Mouse (Mus musculus) frontal cortex, postnatal 36 days (tissue): ENCODE data around the gene Uvssa.
A peak's percentile ranks its signal among the peaks of the same experiment; 100 is the strongest.

Experiments used
- DNase-seq, 2 experiments: peaks; one replicate each; pipeline ENCODE4 v3.0.0; 2022; ENCODE audit warnings: low spot score in 2 of 2

The Uvssa gene

DNA sequence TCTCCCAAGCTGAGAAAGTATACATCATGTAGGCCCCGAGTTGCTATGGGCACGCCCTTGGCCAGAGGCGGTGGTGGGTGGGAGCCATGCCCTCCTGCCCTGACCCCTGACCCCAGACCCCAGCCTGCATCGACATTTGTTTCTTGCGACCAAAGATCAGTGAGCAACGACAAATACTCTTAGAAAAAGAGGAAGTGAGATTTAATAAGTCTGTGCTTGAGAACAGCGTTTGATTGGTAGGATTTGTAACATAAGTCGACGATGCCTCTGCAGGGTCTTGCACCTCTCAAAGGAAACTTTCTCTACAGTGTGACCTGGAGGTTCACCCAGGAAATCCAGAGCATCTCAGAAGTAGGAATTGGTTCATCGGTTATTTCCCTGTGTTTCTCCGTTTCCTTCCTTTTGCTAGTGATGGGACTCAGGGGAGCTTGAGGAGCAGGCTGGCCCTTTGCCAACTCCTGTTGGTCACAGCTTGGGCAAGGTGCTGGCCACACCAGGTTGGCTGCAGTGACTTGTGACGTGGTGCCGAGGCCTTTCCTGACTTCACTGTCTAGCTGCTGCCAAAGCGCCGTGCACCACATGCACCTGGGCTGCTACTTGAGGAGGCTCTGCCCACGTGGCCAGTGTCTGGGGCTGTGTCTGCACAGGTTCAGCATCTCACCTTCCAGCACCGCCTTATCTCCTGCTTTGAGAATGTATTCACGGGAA lies 5.9 kb upstream of the Uvssa start:
- DNase-seq = no peak

DNA sequence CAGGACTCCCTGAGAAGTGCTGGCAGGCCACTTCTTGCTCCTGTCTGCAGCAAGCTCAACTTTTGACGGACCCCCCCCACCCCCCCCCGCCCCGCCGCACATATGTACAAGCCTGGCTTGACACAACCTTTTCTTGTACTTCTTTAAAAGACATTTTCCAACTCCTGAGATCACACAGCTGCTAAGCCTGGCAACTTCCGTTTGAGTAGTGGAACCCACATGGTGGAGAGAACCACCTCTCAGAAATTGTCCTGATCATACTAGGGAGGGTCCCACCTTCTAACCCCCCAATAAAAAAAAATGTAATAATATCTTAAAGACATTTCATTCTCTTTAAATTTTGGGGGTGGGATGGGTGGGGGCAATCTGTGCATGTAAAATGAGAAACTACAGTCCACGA lies 1.2 kb upstream of the Uvssa start:
- no peak for DNase-seq

DNA sequence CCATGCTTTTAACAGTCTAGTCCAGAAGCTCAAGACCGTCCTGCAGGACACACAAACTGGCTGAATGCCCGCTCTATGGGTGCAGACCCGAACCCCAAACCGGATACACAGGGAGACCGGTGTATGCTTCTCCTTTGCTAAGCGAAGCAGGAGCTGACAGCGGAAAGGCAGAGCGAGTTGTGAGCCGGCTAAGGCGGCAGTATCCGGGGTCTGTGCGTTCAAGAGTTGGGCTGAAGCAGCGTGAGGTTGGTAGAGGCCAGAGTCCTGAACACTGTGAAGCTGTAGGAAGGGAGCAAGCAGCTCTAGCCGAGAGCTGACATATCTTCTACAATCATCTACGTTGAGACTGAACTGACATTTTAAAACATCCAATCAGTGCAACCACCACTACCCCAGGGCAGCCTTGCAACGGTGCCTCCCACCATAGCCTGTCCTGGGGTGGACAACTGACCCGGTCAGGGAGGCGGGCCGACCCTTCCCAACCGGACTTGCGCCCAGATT lies 498 bp upstream of the Uvssa start:
- no peak for DNase-seq

DNA sequence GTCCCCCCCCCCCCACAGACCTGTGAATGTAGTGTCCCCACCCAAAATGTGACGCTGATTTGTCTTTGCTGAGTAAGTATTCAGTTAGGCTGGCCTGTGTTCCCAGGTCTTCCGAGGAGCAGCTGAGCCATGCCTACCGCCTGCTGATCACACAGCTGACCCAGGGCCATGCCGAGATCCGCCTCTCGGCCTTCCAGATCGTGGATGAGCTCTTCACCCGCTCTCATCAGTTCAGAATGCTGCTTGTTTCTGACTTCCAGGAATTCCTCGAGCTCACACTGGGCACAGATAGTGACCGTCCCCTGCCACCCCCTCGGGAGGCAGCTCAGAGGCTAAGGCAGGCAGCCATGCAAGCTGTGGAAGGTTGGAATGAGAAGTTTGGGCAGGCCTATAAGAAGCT lies 9.2 kb downstream of the Uvssa start:
- no peak for DNase-seq

DNA sequence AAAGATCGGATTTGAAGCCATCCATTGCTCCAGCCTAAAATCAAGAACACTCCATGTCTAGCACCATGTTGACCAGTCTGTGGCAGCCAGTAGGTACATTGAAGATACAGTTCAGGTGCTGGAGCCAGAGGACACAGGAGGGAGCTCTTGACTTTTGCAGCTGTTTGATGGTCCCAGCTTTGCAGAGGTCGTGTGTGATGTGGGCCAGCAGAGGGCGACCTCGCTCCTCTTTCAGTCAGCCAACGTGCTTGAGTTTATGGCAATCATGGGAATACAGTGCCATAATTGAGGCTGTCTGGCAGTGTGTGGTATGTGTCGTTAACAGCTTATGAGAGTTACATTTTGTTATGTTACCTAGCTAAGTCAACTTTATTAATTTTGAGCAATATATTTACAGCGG lies 15.5 kb downstream of the Uvssa start:
- peak; percentile 81 to 88 for DNase-seq

DNA sequence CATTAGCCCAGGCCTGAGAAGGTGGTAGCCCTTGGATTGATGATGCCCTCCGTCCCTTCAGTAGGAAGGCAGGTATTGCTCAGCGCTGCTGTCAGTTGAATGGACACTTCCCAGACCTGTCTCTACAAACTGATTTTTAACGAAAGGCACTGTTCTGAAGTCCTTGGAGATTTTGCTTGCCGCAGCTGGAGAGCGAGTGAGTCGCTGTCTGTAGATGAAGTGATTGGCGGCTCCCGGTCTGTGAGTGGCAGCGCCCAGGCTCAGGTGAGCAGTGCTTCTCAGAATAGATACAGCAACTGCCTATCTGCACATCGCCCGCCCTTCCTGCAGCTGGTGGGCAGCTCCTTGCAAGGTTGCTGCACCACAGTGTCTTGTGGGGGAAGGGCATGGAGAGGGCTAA lies 17.3 kb downstream of the Uvssa start:
- DNase-seq = no peak

GRCm38 (mm10) chr5:33396828-33397227 lies 18.5 kb downstream of the Uvssa start:
- DNase-seq = peak in 1 of 2 experiments; percentile 9

DNA sequence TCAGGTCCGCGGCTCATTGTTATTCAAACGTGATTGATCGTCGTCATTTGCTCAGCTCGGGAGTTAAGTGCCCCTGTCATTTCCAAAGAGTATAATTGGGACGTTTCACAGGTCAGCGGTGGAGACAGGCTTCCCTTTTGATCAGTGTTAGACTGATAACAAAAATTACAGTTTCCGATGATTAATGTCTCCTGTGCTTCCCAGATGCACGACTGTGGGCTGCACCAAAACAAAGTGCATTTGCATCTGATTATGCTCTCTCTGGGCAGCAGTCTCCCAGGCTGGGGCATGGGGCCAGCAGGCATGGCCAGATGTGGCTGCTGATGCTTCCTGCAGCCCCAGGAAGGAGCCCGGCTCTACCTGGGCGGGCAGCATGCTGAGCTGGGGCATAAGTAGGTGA lies 22.5 kb downstream of the Uvssa start:
- no peak for DNase-seq

GRCm38 (mm10) chr5:33420313-33420712 lies 42.0 kb downstream of the Uvssa start:
- no peak for DNase-seq

- no peak for DNase-seq
Measured at GRCm38 (mm10) chr5:33427461-33427860, 49.1 kb downstream of the Uvssa start.

- no peak for DNase-seq
Measured at GRCm38 (mm10) chr5:33430106-33430505, 51.8 kb downstream of the Uvssa start.

DNA sequence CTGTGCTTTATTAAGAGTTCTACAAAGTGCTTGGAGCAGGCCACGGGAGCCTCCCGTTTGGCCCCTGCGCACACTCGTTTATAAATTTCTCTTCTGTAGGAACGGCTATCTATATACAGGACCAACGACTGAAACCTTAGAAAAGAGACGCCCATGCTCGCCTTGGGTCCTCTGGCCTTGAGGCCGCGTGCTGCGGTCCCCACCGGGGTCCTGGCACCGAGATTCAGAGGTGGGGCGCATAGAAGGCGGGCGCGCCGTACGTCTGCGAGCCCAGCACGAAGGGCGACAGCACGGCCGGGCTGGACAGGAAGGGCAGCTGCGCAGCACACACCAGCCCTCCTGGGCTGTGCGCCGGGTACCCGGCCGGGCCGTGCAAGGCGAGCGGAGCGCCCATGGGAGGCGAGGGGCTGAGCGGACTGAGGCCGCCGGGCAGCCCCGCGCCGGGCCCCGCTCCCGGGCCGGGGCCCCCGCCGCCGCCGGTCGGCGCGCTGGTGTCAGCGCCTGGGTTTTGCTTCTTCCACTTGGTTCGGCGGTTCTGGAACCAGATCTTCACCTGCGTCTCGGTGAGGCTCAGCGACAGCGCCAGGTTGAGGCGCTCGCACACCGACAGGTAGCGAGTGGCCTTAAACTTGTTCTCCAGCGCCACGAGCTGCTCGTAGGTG lies 52.3 kb downstream of the Uvssa start:
- no peak for DNase-seq

GRCm38 (mm10) chr5:33431173-33432005 lies 53.0 kb downstream of the Uvssa start:
- no peak for DNase-seq

GRCm38 (mm10) chr5:33432057-33432935 lies 53.9 kb downstream of the Uvssa start:
- DNase-seq = no peak

GRCm38 (mm10) chr5:33433201-33434138 lies 55.1 kb downstream of the Uvssa start, which contains the start of gene Nkx1-1:
Gene Nkx1-1, minus strand, starts transcription at chr5:33433976.
- no peak for DNase-seq

DNA sequence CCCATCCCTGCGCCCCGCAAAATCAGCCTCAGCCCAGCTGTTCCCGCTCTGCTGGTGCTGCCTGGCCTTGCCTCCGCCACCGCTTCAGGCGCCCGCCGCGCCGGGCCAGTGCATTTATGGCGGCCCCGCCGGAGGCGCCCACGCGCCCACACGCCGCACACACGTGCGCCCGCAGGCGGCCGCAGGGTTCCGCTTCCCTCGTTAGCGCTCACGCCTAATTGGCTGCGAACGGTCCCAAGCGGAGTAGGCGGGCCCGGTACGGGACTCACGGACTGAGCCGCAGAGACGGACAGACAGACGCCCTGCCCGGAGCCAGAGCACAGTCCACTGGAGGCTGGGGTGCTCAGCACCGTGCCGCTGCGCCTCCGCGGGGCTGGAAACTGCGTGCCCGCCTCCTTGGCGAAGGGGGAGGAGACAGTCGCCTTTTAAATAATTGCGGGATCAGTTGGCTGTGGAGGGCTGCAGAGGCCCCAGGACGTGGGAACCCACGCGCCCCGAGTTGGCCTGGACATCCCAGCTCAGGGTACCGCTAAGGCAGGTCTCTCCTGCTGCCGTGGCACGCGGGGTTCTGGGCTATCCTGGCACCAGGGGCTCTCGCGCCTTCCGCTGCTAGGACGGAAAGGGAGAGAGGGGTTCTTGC lies 55.9 kb downstream of the Uvssa start:
- no peak for DNase-seq

DNA sequence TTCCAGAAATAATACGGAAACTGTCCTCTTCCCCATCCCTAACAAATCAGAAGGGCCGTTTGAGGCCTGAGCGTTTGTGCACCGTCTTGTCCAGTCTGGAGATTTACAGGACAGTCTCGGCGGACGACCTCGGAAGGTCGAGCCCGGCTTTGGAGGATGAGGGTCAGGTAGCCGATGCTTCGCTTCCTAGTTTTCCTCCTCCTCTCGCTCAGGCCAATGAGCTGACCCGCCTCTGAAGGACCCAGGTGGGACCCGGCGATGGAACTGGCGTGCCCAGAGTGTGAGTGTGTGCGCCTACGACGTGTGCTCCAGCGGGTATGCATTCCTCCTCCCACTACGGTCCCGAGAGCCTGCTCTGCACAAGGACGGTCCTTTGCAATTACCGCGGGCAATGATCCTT lies 56.8 kb downstream of the Uvssa start:
- DNase-seq = no peak

DNA sequence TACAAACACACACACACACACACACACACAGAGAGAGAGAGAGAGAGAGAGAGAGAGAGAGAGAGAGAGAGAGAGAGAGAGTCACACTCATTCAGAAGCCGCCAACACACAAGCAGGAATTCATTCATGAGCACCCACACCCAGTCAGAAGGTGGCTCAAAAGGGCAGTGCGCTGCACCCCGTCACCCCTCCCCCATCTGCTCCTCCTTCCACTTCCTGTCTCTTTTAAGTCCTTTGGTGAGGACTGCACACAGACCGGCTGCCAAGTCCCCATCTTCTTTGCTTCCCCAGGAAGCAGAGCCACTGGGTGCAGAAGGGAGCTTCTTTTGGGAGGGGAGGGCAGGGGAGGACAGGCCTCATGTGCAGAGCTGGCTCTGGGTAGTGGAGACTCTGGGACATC lies 57.6 kb downstream of the Uvssa start:
- no peak for DNase-seq

- DNase-seq = peak; percentile 46 to 54
Measured at GRCm38 (mm10) chr5:33438214-33438613, 59.9 kb downstream of the Uvssa start.
